Mouse (Mus musculus) brain, embryonic 18.5 days (tissue): ENCODE measurements at regions not wholly inside any gene's neighbourhood (a gene's known extent, or its start where the extent isn't known, plus 50 kb on each side); places are given as distances from the start of the nearest gene placed in this dataset.

Experiments used
- DNase-seq: peaks from one replicate; pipeline ENCODE4 v3.0.0-alpha.2; 2012; ENCODE audit warnings: low read depth, low spot score

GRCm38 (mm10) chr19:53476768-53477547 lies 52.0 kb upstream of the Dusp5 start:
- no peak for DNase-seq

DNA sequence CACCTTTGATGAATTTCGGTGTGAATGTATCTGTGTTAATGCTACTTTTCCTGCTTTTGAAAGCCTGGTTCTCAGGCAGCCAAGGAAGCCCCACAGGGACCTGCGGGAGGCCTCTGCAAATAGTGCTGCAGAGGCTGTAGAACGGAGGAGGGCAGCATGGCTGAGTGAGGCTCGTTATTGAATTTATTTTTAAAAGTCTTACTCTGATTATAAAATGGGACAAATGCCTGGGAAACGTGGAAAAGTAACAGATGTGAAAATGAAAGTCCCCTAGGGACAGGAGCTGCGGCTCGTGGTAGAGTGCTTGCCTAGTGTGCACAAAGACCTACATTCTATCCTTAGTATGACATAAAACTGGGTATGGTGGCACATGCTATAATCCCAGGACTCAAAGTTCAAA lies 59.7 kb upstream of the Dusp5 start:
- no peak for DNase-seq

DNA sequence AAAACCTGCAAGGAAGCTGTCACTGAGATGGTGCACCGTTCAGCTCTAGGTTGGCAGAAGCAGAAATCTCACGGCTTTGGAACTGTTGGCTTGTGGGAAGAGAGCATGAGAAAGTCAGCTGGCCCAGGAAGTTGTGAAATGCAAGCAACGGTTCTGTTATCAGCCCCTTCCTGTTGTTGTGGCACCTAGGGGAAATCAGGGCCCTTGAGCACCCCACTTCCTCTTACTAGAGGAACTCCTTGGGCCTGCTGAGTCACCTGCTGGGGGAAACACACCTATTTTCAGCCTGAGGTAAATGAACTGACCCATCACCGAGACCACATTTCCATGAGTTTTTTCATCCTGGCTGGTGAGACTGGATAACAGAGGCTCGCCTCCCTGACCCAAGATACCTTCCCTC lies 64.2 kb upstream of the Dusp5 start:
- DNase-seq, result no peak

GRCm38 (mm10) chr19:53464135-53464534 lies 64.8 kb upstream of the Dusp5 start:
- DNase-seq, result no peak

DNA sequence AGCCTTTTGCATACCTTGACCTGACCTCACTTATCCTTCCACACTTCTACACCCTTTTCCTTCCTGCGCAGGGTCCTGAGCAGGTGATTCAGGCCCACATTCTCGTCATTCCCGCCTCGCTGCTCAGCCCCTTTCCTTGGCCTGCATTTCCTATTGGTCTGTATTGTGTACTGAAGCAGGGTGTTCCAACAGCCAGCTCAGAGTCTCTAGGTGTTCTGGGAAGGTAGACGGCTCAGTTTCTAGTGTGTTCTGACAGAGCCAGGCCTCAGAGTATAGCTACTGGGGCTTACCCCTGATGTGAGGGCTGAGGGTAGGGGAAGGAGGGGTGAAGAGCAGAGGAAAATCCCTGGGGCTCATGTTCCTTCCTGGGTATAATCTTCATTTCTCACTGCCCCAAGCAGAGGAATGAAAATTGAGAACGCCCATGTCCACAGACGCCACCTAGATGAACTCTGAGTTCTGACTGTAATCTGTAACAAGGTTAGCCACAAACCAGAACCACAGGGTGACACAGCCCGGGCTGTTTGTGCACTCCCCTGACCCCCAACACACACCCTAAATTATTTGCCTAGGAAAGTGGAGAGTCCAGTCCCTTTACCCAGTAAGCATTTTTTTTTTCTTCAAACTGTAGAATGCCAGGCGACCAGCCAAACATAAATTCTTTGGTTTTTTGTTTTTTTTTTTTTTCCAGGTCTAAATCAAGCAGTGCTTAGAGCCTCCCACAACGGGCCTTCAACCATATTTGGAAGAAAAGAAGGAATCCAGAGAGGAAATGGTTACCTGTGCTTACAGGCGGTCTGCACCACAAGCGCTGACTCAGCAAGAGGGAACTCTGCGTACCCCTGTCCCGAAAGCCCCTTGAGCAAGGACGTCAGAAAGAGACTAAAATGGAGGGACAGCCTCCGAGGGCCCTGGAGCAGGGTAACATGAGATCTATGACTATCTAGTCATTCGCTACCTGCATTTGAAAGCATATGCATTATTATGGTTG lies 67.6 kb upstream of the Dusp5 start:
- DNase-seq, result no peak

- DNase-seq, result no peak
Measured at GRCm38 (mm10) chr19:53460312-53461024, 68.4 kb upstream of the Dusp5 start.

- peak; percentile 14 for DNase-seq
Measured at GRCm38 (mm10) chr19:53459407-53459788, 69.0 kb upstream of the Smndc1 start.

DNA sequence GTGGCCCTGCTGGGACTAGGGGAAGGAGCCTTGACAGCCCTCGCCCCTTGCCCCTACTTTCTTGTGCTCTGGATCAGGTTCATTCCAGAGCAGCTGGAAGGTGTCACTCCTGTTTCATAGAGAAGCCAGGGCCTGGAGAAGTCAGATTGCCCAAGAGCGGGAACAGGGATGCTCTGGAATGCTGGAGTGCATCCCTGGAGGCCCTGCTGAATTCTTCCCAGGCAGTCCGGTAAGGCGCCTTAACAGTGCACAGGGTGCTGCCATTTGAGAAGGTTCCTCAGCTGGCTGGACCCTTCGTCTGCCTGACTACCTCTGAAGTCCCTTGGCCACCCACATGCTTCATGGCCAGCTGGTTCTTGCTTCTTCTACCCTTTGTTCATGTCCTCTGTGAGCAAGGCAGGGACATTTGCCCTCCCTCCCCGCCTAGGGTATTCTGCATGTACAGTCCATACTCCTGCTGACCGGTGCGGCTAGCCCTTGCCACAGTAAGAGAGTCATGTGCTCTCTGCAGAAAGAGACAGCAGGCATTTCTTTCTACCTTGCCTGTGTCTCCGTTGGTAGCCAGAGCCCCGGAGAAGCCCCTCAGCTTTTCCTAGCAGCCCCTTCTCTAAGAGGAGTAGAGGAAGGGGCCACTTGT lies 68.5 kb upstream of the Smndc1 start:
- no peak for DNase-seq

- DNase-seq, result no peak
Measured at GRCm38 (mm10) chr19:53456681-53457080, 66.3 kb upstream of the Smndc1 start.

DNA sequence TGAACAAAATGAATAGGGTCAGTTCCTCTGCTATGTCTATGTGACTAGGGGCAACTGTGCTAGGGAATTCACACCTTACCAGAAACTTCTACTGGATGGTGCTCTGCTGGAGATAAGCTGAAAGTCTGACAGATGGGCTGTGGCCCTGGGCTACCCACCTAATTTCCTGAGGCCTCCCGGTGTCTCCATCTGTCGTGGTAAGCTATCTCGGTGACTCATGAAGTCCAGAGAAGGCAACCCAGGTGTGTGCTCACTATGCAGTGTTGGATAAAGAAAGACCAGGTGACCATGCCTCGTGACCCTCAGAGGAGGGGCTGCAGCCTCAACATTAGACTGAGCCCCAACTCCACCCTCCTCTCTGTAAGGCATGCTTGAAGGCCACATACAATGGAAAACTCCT lies 64.2 kb upstream of the Smndc1 start:
- DNase-seq, result no peak

- DNase-seq, result peak; percentile 46
Measured at GRCm38 (mm10) chr19:53454059-53454458, 63.7 kb upstream of the Smndc1 start.

- DNase-seq, result no peak
Measured at GRCm38 (mm10) chr19:53453317-53453947, 63.1 kb upstream of the Smndc1 start.

DNA sequence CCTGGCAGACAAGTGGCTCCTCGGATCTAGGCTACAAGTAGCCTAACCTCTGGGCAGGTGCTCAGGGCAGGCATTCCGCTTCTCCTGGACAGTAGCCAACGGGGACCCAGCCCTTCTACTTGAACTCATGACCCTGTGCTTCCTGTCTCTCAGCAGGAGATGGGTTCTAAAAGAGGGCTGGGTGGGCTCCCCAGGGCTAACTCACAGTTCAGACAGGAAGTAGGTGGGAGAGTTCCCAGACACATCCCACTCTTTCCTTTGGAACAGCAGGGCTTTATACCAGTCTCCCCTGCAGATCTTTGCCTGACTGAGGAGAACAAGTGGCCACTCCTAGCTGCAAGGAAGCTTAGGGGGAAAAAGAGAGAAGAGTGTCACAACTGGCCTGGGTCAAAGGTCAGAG lies 62.0 kb upstream of the Smndc1 start:
- DNase-seq, result no peak

DNA sequence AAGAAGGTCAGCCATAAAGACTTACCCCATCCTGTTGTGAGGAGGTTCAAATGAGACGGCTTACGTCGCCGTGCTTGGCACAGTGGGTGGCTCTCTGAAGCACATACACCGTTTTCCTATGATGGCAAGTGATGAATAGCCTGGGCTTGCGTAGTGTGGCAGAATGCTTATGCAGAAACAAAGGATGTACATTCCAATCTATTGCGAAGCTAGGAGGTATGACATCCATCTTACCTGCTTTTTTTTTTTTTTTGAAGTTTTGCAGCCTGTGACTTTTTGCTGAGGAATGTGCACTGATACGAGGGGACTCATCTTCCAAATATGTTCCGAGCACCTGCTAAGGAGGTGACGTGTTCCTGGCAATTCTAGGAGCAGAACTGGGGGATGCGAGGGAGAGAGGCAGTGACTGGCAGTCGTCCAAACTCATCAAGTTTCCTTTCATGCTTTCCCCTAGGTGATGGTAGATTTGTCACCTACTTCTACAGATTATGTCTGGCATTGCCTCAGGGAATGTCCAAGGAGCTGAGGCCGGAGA lies 61.1 kb upstream of the Smndc1 start:
- no peak for DNase-seq

DNA sequence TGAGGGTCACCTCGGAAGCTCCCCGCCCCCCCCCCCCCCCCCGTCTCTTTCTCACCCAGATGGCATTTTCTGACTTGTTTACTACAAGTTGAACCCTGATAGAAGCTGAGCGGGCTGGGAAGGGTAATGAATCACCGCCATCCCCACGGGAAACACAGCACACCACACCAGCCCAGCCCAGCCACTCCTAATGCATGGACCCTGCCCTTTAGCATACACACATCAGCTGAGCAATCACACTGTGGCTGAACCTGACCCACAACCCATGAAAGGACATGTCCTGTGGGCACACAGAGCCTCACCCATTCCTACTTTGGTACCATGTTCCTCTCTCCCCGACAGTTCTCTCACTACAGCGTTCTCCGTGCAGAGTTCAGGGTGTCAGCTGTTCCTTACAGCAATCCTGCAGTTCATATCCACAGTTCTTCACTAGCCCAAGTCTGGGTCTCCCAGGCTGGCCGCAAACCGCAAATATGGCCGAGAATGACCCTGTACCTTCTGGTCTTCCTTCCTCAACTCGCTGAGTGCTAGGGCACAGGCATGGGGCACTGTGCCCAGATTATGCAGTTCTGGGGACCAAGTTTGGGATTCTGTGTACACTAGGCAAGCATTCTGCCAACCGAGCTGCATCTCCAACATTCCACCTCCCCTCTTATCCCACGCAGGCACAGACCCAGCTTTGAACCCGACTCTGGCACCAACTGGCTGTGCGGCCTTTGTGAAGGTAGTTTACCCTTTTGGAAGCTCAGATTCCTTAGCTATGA lies 60.4 kb upstream of the Smndc1 start:
- no peak for DNase-seq

- no peak for DNase-seq
Measured at GRCm38 (mm10) chr19:53449137-53449783, 58.9 kb upstream of the Smndc1 start.

DNA sequence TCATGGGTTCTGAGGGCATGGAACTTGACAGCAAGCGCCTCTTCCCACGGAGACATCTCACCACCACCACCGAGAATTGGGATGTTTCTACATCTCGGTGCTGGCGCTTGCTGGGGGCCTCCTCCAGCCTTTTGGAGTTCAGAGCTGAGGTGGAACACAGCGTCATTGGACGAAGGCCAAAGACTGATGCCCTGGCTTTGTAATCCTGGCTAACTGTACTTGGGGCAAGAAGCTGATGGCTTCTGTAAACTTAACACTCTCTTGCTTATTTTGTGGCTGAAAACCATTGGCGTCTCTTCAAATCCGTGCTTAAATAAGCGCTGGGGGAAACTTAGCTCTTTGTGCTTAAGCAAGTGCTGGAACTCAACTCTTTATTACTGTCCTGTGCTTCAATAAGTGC lies 57.8 kb upstream of the Smndc1 start:
- DNase-seq, result no peak

GRCm38 (mm10) chr19:53447754-53448153 lies 57.4 kb upstream of the Smndc1 start:
- no peak for DNase-seq

GRCm38 (mm10) chr19:53446216-53446615 lies 55.8 kb upstream of the Smndc1 start:
- no peak for DNase-seq

- DNase-seq, result no peak
Measured at GRCm38 (mm10) chr19:53444646-53445045, 54.3 kb upstream of the Smndc1 start.
